Mouse (Mus musculus) midbrain, embryonic 11.5 days (tissue): ENCODE results near the gene Tmem106a. TPM values are rescaled to one million over a fixed set of nuclear protein-coding genes. Genes with fewer than 3 reads are reported as not detected.
"Not testable (repeated sequence)": the region's sequence is repeated elsewhere in the genome, so short reads cannot be mapped to it uniquely, and the experiment has no call there.

Experiments used
- ATAC-seq: fragments of 200-750 bp; cut with Nextera tagmentation; 2 replicates; pipeline ENCODE4 v1.8.0; 2017; ENCODE audit warnings: moderate TSS enrichment, moderate library complexity; ENCODE audit not compliant: low FRiP score
- DNase-seq: peaks from one replicate; pipeline ENCODE4 v3.0.0; 2015; ENCODE audit warnings: low spot score; ENCODE audit errors: missing footprints
- H3K27ac ChIP-seq: fragments of 300-500 bp; sonication (generic); 2 replicates; pipeline ENCODE4 v1.5.1; 2014; ENCODE audit warnings: low read depth, low read length
- H3K27me3 ChIP-seq: fragments of 300-500 bp; sonication (generic); 2 replicates; pipeline ENCODE4 v1.6.1; 2014; ENCODE audit warnings: mild to moderate bottlenecking, low read length, moderate library complexity, mixed read lengths; ENCODE audit not compliant: control insufficient read depth, insufficient read depth
- H3K36me3 ChIP-seq: fragments of 300-500 bp; sonication (generic); 2 replicates; pipeline ENCODE4 v1.6.1; 2014; ENCODE audit warnings: mild to moderate bottlenecking, low read length, moderate library complexity, mixed read lengths; ENCODE audit not compliant: control insufficient read depth, insufficient read depth
- H3K4me1 ChIP-seq: fragments of 300-500 bp; sonication (generic); 2 replicates; pipeline ENCODE4 v1.6.1; 2014; ENCODE audit warnings: low read length; ENCODE audit not compliant: control insufficient read depth, insufficient read depth
- H3K4me2 ChIP-seq: fragments of 300-500 bp; sonication (generic); 2 replicates; pipeline ENCODE4 v1.6.1; 2014; ENCODE audit warnings: mild to moderate bottlenecking, moderate library complexity
- H3K4me3 ChIP-seq: fragments of 300-500 bp; sonication (generic); 2 replicates; pipeline ENCODE4 v1.5.1; 2014; ENCODE audit warnings: low read depth, low read length
- H3K9ac ChIP-seq: fragments of 300-500 bp; sonication (generic); 2 replicates; pipeline ENCODE4 v1.6.1; 2014; ENCODE audit warnings: low read length
- H3K9me3 ChIP-seq: fragments of 300-500 bp; sonication (generic); 2 replicates; pipeline ENCODE4 v1.6.1; 2016; ENCODE audit warnings: low read length; ENCODE audit not compliant: control insufficient read depth
- WGBS: fragments of 180-500 bp; shearing (Covaris S2); extraction: QIAGEN DNeasy Blood & Tissue Kit; methylation state at CpG from one replicate; pipeline ENCODE4 v1.1.7; 2014; 5-methylcytosine and 5-hydroxymethylcytosine counted together
- polyA plus RNA-seq: library from polyadenylated mRNA; unstranded; fragments of >200 nt; fragmentation: Nextera tagmentation; extraction: Ambion mirVana; gene quantifications from 2 replicates; pipeline ENCODE4 v1.2.1, GENCODE M21; 2014

Gene Tmem106a
- polyA plus RNA-seq, 1 experiment from 2014 or later = 2.6 TPM

DNA sequence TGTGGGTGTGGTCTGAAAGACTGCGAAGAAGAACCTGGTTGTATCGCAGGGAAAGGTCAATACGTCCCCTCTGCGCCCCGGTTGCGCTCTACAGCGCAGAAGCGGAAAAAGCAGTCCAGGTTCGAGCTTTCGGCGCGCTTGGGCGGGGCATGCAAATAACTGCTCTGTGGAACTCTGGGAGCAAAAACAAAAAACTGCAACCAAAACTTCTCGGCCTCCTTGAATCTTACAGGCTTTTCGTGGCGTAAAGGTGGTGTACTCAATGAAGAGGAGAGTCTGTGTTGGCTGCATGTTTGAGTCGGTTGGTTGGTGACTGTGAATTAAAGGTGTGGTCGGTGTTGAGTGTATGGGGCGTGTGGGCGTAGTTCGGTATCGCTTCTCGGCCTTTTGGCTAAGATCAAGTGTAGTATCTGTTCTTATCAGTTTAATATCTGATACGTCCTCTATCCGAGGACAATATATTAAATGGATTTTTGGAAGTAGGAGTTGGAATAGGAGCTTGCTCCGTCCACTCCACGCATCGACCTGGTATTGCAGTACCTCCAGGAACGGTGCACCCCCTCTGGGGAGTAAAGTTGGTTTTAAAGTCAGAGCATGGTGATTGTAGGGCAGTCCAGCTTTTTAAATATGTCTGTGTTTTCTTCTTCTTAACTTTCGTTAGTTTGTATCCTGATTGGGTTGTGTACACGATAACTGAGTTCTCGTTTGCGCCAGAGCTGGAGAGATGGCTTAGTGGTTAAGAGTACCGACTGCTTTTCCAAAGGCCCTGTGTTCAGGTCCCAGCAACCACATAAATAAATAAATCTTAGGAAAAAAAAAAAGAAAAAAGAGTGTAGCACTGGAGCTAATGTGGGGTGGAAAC lies 45.2 kb downstream of the Tmem106a start, which contains the start of gene Rdm1:
Gene Rdm1 (plus strand): TSS at position 201 of the 862 bp plus-strand sequence.
- WGBS = under 1% methylated on average over 32 of the region's 34 CpGs
- Histone ChIP-seq H3K27ac (peak within 1 kb of the TSS; percentile 98), H3K9ac (peak within 1 kb of the TSS; percentile 83), H3K4me1 (peaks cover 6% of the 10 kb centered on the region; the same call in 1 of the 2 replicates), H3K4me3 (peak within 1 kb of the TSS; percentile 51), H3K27me3 (no peaks in the 10 kb centered on the region), H3K36me3 (peaks cover 2% of the 10 kb centered on the region; the same call in 1 of the 2 replicates), H3K9me3 (no peaks in the 10 kb centered on the region), H3K4me2 (peak within 1 kb of the TSS; percentile 83)
- ATAC-seq (peak; percentile 92), DNase-seq (peak; percentile 98)

DNA sequence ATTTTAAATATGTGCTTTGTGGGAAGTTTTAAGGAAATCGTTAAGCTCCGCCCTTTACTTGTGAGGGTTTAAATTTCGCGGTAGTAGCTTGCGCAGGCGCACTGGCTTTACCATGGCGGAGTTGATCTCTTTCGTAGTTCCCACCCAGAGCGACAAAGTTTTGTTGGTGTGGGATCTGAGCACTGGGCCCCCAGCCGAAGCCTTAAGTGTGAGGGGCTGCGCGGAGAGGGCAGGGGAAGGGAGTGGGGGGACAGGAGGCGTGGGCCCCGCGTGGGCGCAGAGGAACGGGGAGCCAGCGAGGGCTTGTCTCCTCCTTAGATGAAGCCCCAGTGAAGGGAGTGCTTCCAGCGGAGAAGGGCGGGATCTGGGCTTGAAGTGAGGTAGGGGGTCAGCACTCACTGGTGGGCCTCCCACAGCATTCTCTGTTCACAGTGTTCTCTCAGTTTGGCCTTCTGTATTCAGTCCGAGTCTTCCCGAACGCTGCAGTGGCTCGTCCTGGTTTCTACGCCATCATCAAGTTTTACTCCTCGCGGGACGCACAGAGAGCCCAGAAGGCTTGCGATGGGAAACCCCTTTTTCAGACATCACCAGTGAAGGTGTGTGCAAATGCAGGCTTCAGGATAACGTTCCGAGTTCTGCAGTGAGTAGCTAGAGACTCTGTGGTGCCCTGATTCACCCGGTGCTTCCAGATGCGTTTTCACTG lies 46.0 kb downstream of the Tmem106a start:
- ATAC-seq = peak; percentile 61
- peak overlapping the region; percentile 83 for H3K9ac ChIP-seq
- H3K36me3 ChIP-seq = peaks cover 2% of the 10 kb centered on the region; the same call in 1 of the 2 replicates
- H3K4me3 ChIP-seq = peak overlapping the region; percentile 51
- under 1% methylated on average over 33 of the region's 33 CpGs for WGBS
- peaks cover 6% of the 10 kb centered on the region; the same call in 1 of the 2 replicates for H3K4me1 ChIP-seq
- peak overlapping the region; percentile 83 for H3K4me2 ChIP-seq
- DNase-seq = peak; percentile 99
- H3K9me3 ChIP-seq = no peaks in the 10 kb centered on the region
- peak overlapping the region; percentile 98 for H3K27ac ChIP-seq
- H3K27me3 ChIP-seq = no peaks in the 10 kb centered on the region

DNA sequence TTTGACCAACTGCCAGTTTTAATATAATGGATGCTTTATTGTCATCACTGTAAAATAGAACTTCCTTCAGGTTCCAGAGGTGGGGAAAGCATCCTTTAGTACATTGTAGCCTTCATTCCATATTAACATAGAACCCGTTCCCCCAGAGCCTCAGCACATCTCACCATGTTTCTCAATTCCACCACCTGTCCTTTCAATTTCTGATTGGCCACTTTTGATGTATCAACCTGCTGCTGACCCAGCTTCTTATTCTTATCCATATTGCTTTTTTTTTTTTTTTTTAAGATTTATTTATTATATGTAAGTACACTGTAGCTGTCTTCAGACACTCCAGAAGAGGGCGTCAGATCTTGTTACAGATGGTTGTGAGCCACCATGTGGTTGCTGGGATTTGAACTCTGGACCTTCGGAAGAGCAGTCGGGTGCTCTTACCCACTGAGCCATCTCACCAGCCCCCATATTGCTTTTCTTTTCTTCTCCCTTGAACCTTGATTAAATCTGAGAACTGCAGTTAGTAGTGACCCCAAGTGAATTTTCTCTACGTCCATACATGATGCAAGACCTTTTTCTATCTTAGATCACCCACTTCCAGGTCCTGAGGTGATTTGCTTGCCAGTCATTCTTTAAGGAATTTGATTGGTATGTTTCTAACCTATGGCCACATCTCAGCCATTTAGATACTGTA lies 46.8 kb downstream of the Tmem106a start:
- not testable (repeated sequence) for H3K9ac ChIP-seq, H3K36me3 ChIP-seq, H3K27me3 ChIP-seq, H3K9me3 ChIP-seq, ATAC-seq, DNase-seq, H3K4me1 ChIP-seq
- Histone ChIP-seq H3K27ac (peak overlapping the region; percentile 98; the same call in 1 of the 2 replicates), H3K4me2 (peak overlapping the region; percentile 83), H3K4me3 (peak overlapping the region; percentile 51; the same call in 1 of the 2 replicates)
- 74% methylated on average over 4 of the region's 5 CpGs for WGBS

DNA sequence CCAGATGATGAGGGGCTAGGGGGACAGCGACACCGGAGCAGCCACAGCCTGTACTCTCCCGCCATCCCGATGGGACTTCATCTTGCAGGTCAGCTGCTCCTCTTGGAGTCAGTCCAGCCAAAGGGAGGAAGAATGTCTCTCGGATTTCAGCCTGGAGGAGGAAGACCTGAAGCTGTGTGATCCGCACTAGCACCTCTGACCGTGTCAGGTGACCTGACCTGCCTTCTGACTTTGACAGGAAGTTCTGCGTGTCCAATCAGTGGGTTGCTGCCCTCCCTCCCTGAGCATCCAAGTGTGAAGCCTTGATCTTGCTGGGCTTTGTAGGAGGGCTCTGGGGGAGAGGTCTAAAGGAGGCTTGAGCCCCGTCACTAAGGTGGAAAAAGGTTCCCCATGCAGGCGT lies 53.6 kb downstream of the Tmem106a start:
- WGBS = 81% methylated on average over 10 of the region's 10 CpGs
- H3K4me3 ChIP-seq = no peak overlapping the region
- H3K27ac ChIP-seq = no peak overlapping the region
- ATAC-seq = no peak
- H3K4me2 ChIP-seq = no peak overlapping the region
- no peak for DNase-seq
- no peaks in the 10 kb centered on the region; the same call in 1 of the 2 replicates for H3K27me3 ChIP-seq
- H3K9me3 ChIP-seq = no peaks in the 10 kb centered on the region
- peaks cover 7% of the 10 kb centered on the region; the same call in 1 of the 2 replicates for H3K36me3 ChIP-seq
- H3K9ac ChIP-seq = no peak overlapping the region
- H3K4me1 ChIP-seq = no peaks in the 10 kb centered on the region; the same call in 1 of the 2 replicates

DNA sequence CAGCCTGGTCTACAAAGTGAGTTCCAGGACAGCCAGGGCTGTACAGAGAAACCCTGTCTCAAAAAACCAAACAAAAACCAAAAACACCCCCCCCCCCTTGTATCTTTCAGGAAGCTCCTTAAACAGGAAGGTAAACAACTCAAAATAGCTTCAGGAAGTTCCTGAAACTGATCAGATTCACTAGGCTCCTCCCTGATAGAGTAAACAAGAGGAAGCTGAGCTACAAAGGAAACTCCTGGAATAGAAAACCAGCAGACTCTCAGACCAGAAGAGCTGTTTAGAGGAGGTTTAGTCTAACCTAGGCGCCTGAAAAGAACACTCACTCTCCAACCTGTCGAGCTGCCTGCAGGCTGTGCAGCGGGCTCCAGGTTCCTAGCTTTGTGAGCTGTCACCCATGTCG lies 57.7 kb downstream of the Tmem106a start:
- DNase-seq (no peak), ATAC-seq (no peak)
- Histone ChIP-seq H3K9ac (no peak overlapping the region), H3K27ac (no peak overlapping the region), H3K4me3 (no peak overlapping the region), H3K4me2 (no peak overlapping the region), H3K27me3 (no peaks in the 10 kb centered on the region; the same call in 1 of the 2 replicates), H3K4me1 (peaks cover 2% of the 10 kb centered on the region; the same call in 1 of the 2 replicates), H3K36me3 (peaks cover 7% of the 10 kb centered on the region; the same call in 1 of the 2 replicates), H3K9me3 (no peaks in the 10 kb centered on the region)
- 90% methylated on average over 4 of the region's 4 CpGs for WGBS

DNA sequence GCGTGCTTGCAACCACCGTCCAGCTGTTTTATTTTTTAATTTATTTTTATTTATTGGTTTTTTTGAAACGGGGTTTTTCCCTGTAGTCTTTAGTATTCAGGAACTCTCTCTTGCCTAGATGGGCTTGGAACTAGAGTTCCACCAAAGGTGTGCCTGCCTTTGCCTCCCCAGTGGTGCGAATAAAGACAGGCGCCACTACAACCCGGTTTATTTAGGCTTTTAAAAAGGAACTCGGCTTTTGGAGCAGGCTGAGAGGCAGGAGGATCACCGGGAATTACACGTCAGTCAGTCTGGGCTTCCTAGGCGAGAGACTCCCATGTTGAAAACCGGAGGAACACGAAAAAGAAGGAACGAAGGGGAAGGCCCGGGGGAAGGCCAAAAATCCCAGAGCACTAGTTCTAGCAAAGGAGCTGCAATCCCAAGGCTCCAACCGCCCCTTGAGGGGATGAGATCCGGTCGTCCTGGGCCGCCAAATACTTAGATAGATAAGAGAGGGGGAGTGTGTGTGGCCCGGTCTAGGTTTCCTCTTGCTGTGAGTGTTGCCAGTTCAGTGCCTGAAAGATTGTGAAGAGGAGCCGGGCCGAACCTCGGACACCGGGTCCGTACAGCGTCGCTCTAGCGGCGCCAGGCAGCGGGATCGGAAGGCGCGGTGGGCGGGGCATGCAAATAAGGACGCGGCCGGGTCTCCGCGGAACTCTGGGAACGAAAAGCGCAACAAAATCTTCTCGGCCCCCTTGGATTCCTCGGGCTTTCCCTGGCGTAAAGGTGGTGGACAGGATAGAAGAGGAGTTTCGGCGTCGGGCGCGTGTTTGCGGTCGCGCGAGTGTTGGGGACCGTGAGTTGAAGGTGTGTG lies 59.0 kb downstream of the Tmem106a start:
- H3K4me1 ChIP-seq, H3K27me3 ChIP-seq: not testable (repeated sequence)
- WGBS = 7% methylated on average over 51 of the region's 53 CpGs

More for the DNA sequence above, 59.0 kb downstream of the Tmem106a start:
- Histone ChIP-seq H3K4me3 (peak overlapping the region; percentile 2; the same call in 1 of the 2 replicates), H3K4me2 (peak overlapping the region; percentile 41), H3K27ac (peak overlapping the region; percentile 27), H3K9ac (peak overlapping the region; percentile 61)
- peak; percentile 73 for ATAC-seq
- peak; percentile 93 for DNase-seq
- H3K9me3 ChIP-seq, H3K36me3 ChIP-seq: not testable (repeated sequence)
